Mouse (Mus musculus) monocyte, adult 5-6 weeks (primary cell): Measurements from ENCODE around the gene Dnajc8. TPM values are rescaled to one million over a fixed set of nuclear protein-coding genes. Genes with fewer than 3 reads are reported as not detected.

Source experiments
- ATAC-seq: fragments of 153-309, 156-312 bp; replicated peaks from 2 replicates; pipeline ENCODE4 v1.8.0; 2017; ENCODE audit warnings: mild to moderate bottlenecking; ENCODE audit not compliant: low TSS enrichment, insufficient number of reproducible peaks, severe bottlenecking, poor library complexity, low FRiP score
- total RNA-seq: library from RNA; stranded (forward); fragments of 200-1000, 200-491, 200-594 nt; gene quantifications from 3 replicates; pipeline ENCODE4 v1.2.3, GENCODE M21; 2017

The Dnajc8 gene
- total RNA-seq, 1 experiment from 2014 or later = 713 TPM

GRCm38 (mm10) chr4:132513395-132514273, 21.7 kb upstream of the Dnajc8 start:
- no peak for ATAC-seq

DNA sequence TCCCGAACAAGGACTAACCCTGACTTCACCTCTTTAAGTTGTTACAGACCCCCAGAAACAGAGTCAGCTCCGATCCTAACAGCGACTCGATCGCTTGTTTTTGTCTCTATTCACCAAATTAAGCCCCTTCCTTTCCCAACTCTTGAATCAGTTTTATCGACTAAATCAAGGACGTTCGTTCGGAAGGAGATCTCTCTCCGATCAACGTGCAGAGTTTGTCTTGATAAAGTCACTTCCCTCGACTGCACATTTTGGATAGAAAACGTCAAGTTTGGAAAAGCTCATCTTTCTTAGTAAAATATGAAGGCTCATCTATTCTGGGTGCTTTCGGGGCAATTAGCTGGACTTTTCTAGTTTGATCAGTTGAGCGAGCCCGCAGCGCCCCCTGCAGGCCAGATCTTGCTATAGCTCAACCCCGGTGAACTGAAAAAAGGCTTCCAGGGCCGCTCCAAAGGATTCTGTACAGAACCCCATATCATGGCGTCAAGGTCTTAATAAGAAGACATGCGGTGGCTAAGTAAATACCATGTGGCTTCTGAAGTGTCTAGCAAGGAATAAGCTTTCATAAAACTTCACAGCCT, 20.7 kb upstream of the Dnajc8 start:
- peak; percentile 45; the same call in 1 of the 2 replicates for ATAC-seq

GRCm38 (mm10) chr4:132515369-132516155, 19.8 kb upstream of the Dnajc8 start:
- peak; percentile 93 for ATAC-seq

GRCm38 (mm10) chr4:132518066-132518465, 17.3 kb upstream of the Dnajc8 start:
- ATAC-seq = no peak

GRCm38 (mm10) chr4:132519188-132519587, 16.2 kb upstream of the Dnajc8 start:
- ATAC-seq = no peak

DNA sequence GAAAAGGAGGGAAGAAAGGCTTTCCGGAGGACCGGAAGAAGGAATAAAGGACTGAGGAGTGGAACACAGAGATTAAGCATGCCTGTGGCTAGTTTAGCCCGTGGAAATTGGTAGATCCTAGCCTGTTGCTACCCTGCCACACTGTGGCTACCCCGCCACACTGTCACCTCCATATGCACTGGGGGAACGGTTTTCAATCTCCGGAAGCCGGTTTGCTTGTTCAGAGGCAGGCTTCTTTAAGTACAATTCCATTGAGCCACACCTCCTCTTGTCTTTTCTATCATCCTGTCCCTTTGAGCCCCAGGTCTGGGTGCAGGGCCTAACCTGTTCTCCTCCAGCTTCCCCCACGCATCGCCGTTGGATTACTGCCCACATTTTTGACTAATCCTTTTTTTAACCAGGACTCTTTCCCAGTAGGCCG, 11.0 kb upstream of the Dnajc8 start:
- no peak for ATAC-seq

DNA sequence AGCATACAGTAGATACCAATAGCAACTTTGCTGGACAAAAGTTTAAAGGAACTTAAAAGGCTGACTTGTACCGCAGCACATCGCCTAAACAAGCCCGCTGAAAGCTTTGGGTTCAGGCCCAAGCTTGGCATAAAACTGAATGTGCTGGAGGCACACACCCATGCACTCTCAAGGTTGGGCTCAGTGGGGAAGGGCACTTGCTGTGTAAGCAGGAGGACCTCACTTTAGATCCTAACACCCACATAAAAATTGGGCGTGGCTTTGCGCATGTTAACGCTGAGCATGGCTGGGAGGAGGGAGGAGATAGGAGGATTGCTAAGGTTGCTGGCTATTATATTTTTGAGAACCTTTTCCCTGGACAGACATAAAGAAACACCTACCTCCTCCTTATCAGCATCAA, 10.5 kb upstream of the Dnajc8 start:
- no peak for ATAC-seq

- ATAC-seq = peak; percentile 77
These were observed 8.7 kb upstream of the Dnajc8 start for GRCm38 (mm10) chr4:132526678-132527077.

- no peak for ATAC-seq
These were observed 7.3 kb upstream of the Dnajc8 start for GRCm38 (mm10) chr4:132527917-132528522.

DNA sequence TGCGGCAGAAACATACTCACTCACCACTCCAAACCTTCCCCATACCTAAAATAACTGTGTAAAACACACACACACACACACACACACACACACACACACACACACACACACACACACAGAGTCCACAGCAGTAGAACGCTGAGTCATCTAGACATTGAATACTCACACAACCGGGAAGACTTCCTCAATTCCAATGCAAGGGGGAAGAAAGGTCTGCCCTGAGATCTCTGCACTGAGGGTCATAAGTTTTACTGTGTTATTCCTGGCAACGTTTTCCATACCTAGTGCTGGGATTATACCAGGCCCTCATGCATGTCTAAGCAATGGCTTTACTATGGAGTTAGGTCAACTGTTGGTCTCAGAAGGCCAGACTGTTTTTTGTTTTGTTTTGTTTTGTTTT, 6.0 kb upstream of the Dnajc8 start:
- ATAC-seq = no peak; the same call in 1 of the 2 replicates

- ATAC-seq = no peak
These were observed 5.1 kb upstream of the Dnajc8 start for GRCm38 (mm10) chr4:132530033-132530804.

DNA sequence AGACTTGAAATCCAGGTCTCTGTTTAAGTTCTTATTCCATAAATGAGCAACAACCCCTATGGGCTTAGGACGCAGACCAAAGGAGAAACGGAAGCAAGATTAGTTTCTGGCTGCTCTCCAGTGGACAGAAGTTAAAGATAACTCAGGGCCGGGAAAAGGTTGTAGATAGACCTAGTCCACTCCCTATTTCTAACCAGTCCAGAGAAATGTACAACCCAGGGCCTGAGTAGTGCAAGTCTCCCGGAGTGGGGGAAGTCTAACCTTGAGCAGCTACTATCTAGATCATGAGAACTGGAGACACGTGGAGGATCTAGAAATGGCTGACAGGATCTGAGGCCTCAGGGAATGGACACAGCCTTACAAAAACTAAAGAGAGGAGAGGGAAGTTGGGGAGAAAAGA, 2.9 kb upstream of the Dnajc8 start:
- ATAC-seq = no peak

GRCm38 (mm10) chr4:132532981-132533916, 2.1 kb upstream of the Dnajc8 start, which contains the start of gene Atpif1:
TSS of gene Atpif1 (minus strand) at chr4:132533659.
- ATAC-seq = peak; percentile 89

DNA sequence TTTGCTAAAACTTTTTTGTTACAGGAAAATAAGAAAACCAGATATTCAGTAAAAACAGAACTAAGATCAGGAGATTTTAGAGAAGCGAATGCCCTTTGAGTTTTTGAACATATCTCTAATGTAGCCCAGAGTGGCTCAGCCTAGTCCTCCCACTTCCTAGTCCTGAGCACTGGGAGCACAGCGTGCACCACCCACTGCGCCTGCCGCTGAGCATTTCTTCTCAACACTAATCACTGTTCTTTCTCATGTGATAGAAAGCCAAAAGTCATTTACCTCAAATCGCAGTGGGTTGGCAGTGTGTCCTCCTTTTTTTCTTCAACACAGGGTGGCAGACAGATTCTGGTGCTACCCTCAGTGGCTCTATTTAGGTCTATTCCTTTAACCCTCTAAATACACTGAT, 4.1 kb downstream of the Dnajc8 start:
- no peak for ATAC-seq

DNA sequence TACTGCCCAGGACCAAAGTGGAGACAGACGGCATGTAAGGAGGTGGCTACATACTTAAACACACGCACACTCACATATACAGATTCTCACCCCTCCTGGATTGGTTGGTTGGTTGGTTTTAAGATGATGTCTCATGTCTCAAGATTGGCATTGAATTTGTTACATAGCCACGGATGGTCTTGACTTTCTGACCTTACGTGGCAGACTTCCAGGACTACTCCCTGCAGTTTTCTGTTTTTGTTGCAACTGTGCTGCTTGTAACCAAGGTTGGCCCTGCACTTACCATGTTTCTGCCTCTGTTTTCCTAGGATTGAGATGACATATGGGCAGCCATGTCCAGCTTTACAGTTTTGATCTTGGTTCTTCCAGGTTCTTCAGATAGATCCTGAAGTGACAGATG, 6.1 kb downstream of the Dnajc8 start:
- no peak for ATAC-seq

GRCm38 (mm10) chr4:132542724-132543123, 7.4 kb downstream of the Dnajc8 start:
- ATAC-seq = no peak

- peak; percentile 82 for ATAC-seq
These were observed 10.5 kb downstream of the Dnajc8 start for GRCm38 (mm10) chr4:132545851-132546250.
